Mouse (Mus musculus) ES-Bruce4 (cell line): ENCODE results near the gene Adcy5.

Experiments
- CTCF ChIP-seq: IDR thresholded peaks from one replicate; pipeline ENCODE4 v1.8.1; 2011; ENCODE audit warnings: low read depth, low read length
- EP300 ChIP-seq: IDR thresholded peaks from 2 replicates; pipeline ENCODE4 v1.6.1; 2011; ENCODE audit warnings: low read depth, low read length; ENCODE audit not compliant: insufficient read depth
- POLR2A ChIP-seq: IDR thresholded peaks from one replicate; pipeline ENCODE4 v1.8.1; 2011; ENCODE audit warnings: low read length; ENCODE audit not compliant: insufficient read depth

DNA sequence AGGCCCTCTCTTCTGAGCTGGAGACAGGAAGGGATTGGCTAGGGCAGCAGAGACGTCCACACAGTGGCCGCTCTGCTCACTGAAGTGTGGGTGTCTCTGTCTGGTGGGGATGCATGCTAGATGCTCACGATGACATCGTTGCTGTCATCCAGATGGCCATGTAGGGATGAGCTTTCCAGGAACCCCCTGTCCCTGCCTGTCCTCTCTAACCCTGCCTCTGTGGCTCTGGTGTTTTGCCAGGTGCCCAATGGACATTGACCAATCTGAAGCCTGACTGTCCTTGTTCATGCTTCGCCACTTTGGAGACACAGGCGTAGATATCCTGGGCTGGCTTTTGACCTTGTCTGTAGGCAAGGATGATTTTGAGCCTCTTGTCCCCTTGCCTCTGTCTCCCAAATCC is 95.1 kb downstream of the Adcy5 start:
- TF ChIP-seq POLR2A (no peak), CTCF (no peak), EP300 (no peak)
